Mouse (Mus musculus) thymus, adult 2 months (tissue): ENCODE data around the gene Ing1.

Source experiments
- CTCF ChIP-seq: fragments of 200-500 bp; IDR thresholded peaks from 2 replicates; pipeline ENCODE4 v1.5.1; 2012; ENCODE audit warnings: mild to moderate bottlenecking, control low read depth, low read length, moderate library complexity, borderline replicate concordance; ENCODE audit not compliant: control insufficient read depth, poor library complexity, insufficient read depth; ENCODE audit errors: extremely low read depth
- POLR2A ChIP-seq: fragments of 200-500 bp; IDR thresholded peaks from 2 replicates; pipeline ENCODE4 v1.6.1; 2012; ENCODE audit warnings: mild to moderate bottlenecking, low read length, control low read depth, moderate library complexity; ENCODE audit not compliant: control insufficient read depth, poor library complexity, insufficient read depth; ENCODE audit errors: extremely low read depth

GRCm38 (mm10) chr8:11508880-11509279 lies 46.5 kb upstream of the Ing1 start:
- TF ChIP-seq CTCF (no peak), POLR2A (no peak)
